Mouse (Mus musculus) MEL (cell line): ENCODE data around the gene Mtln. TPM values are rescaled to one million over a fixed set of nuclear protein-coding genes. Genes with fewer than 3 reads are reported as not detected.

ENCODE experiments used
- DNase-seq: peaks from one replicate; pipeline ENCODE4 v3.0.0; 2011; ENCODE audit warnings: low read depth, low spot score
- H3K27ac ChIP-seq: 2 replicates; pipeline ENCODE4 v1.5.1; 2012; ENCODE audit warnings: low read depth, mild to moderate bottlenecking, control low read depth, low read length, moderate library complexity; ENCODE audit not compliant: control insufficient read depth
- H3K27me3 ChIP-seq, 2 experiments: fragments of 150-350 bp in 1 of 2; sonication (generic) in 1 of 2; 2 replicates each; pipeline ENCODE4 v1.6.1; 2012; ENCODE audit warnings: low read length in 2 of 2, mild to moderate bottlenecking in 2 of 2, improper control_type of control experiment in 1 of 2, moderate library complexity in 1 of 2; ENCODE audit not compliant: insufficient read depth in 2 of 2, control insufficient read depth in 1 of 2
- H3K36me3 ChIP-seq, 2 experiments: 2 replicates each; pipeline ENCODE4 v1.6.1; 2012 to 2014; ENCODE audit warnings: low read length in 2 of 2, improper control_type of control experiment in 1 of 2, inconsistent platforms in 1 of 2, mild to moderate bottlenecking in 1 of 2; ENCODE audit not compliant: insufficient read depth in 2 of 2, control insufficient read depth in 1 of 2
- H3K4me1 ChIP-seq, 2 experiments: fragments of 150-350 bp in 1 of 2; sonication (generic) in 1 of 2; 2 replicates each; pipeline ENCODE4 v1.6.1; 2012; ENCODE audit warnings: low read length in 2 of 2, improper control_type of control experiment in 1 of 2, mild to moderate bottlenecking in 1 of 2; ENCODE audit not compliant: insufficient read depth in 2 of 2, control insufficient read depth in 1 of 2
- H3K4me3 ChIP-seq, 2 experiments: fragments of 150-350 bp in 1 of 2; sonication (generic) in 1 of 2; 2 replicates each; pipeline ENCODE4 v1.5.1; 2012; ENCODE audit warnings: low read depth in 2 of 2, low read length in 2 of 2, mild to moderate bottlenecking in 2 of 2, moderate library complexity in 2 of 2, control low read depth in 1 of 2, improper control_type of control experiment in 1 of 2; ENCODE audit not compliant: control insufficient read depth in 1 of 2, insufficient read depth in 1 of 2
- H3K79me2 ChIP-seq: 2 replicates; pipeline ENCODE4 v1.6.1; 2012; ENCODE audit warnings: mild to moderate bottlenecking, low read length, moderate library complexity; ENCODE audit not compliant: control insufficient read depth, poor library complexity, insufficient read depth
- H3K9ac ChIP-seq: 2 replicates; pipeline ENCODE4 v1.6.1; 2012; ENCODE audit warnings: low read depth, mild to moderate bottlenecking, control low read depth, low read length, moderate library complexity; ENCODE audit not compliant: control insufficient read depth, poor library complexity, severe bottlenecking
- H3K9me3 ChIP-seq: fragments of 150-350 bp; sonication (generic); replicated peaks from 2 replicates; pipeline ENCODE4 v1.6.1; 2012; ENCODE audit warnings: mild to moderate bottlenecking, low read length, improper control_type of control experiment, moderate library complexity; ENCODE audit not compliant: insufficient read depth
- CHD1 ChIP-seq: IDR thresholded peaks from 2 replicates; pipeline ENCODE4 v1.6.1; 2012; ENCODE audit warnings: low read depth, mild to moderate bottlenecking, inconsistent platforms, low read length, improper control_type of control experiment
- CHD2 ChIP-seq: IDR thresholded peaks from 2 replicates; pipeline ENCODE4 v1.6.1; 2011; ENCODE audit warnings: low read length, improper control_type of control experiment
- CTCF ChIP-seq, 3 experiments: IDR thresholded peaks in 2 of 3; conservative IDR thresholded peaks in 1 of 3; 2 replicates each; pipeline ENCODE4 v1.5.1; 2011 to 2012; ENCODE audit warnings: low read length in 3 of 3, low read depth in 2 of 3, mild to moderate bottlenecking in 2 of 3, improper control_type of control experiment in 1 of 3, inconsistent platforms in 1 of 3, mixed read lengths in 1 of 3, moderate library complexity in 1 of 3; ENCODE audit not compliant: control insufficient read depth in 1 of 3, insufficient read depth in 1 of 3, poor library complexity in 1 of 3, severe bottlenecking in 1 of 3
- ELF1 ChIP-seq: IDR thresholded peaks from 2 replicates; pipeline ENCODE4 v1.6.1; 2014; ENCODE audit warnings: low read depth, mild to moderate bottlenecking, inconsistent platforms, low read length, improper control_type of control experiment, moderate library complexity
- EP300 ChIP-seq, 2 experiments: IDR thresholded peaks; 2 replicates each; pipeline ENCODE4 v1.6.1; 2011; ENCODE audit warnings: improper control_type of control experiment in 2 of 2, low read length in 2 of 2, low read depth in 1 of 2, mild to moderate bottlenecking in 1 of 2
- ETS1 ChIP-seq: IDR thresholded peaks from 2 replicates; pipeline ENCODE4 v1.6.1; 2012; ENCODE audit warnings: low read depth, mild to moderate bottlenecking, inconsistent platforms, low read length, improper control_type of control experiment, moderate library complexity
- GABPA ChIP-seq: IDR thresholded peaks from 2 replicates; pipeline ENCODE4 v1.6.1; 2012; ENCODE audit warnings: low read depth, mild to moderate bottlenecking, inconsistent platforms, low read length, improper control_type of control experiment, moderate library complexity
- GATA1 ChIP-seq: IDR thresholded peaks from 2 replicates; pipeline ENCODE4 v1.6.1; 2011; ENCODE audit warnings: low read depth, low read length, improper control_type of control experiment
- HCFC1 ChIP-seq: IDR thresholded peaks from 2 replicates; pipeline ENCODE4 v1.6.1; 2012; ENCODE audit warnings: low read depth, mild to moderate bottlenecking, inconsistent platforms, low read length, improper control_type of control experiment, moderate library complexity
- JUND ChIP-seq: IDR thresholded peaks from 2 replicates; pipeline ENCODE4 v1.6.1; 2011; ENCODE audit warnings: low read depth, mild to moderate bottlenecking, improper control_type of control experiment, low read length
- KAT2A ChIP-seq: conservative IDR thresholded peaks from 2 replicates; pipeline ENCODE4 v1.6.1; 2012; ENCODE audit warnings: low read depth, low read length, improper control_type of control experiment, inconsistent platforms
- MAX ChIP-seq: IDR thresholded peaks from 2 replicates; pipeline ENCODE4 v1.6.1; 2011; ENCODE audit warnings: low read length, improper control_type of control experiment
- MXI1 ChIP-seq: IDR thresholded peaks from 2 replicates; pipeline ENCODE4 v1.6.1; 2011; ENCODE audit warnings: mild to moderate bottlenecking, low read depth, low read length, improper control_type of control experiment
- MYB ChIP-seq: IDR thresholded peaks from 2 replicates; pipeline ENCODE4 v1.6.1; 2011; ENCODE audit warnings: mild to moderate bottlenecking, low read depth, low read length, improper control_type of control experiment
- MYC ChIP-seq: IDR thresholded peaks from 2 replicates; pipeline ENCODE4 v1.6.1; 2011; ENCODE audit warnings: low read depth, mild to moderate bottlenecking, low read length, improper control_type of control experiment, moderate library complexity
- NELFE ChIP-seq: IDR thresholded peaks from 2 replicates; pipeline ENCODE4 v1.6.1; 2011; ENCODE audit warnings: low read depth, low read length, improper control_type of control experiment
- NRF1 ChIP-seq: IDR thresholded peaks from 2 replicates; pipeline ENCODE4 v1.6.1; 2014; ENCODE audit warnings: low read depth, mild to moderate bottlenecking, inconsistent platforms, low read length, improper control_type of control experiment, moderate library complexity; ENCODE audit not compliant: poor library complexity, insufficient read depth, severe bottlenecking
- POLR2A ChIP-seq, 2 experiments: IDR thresholded peaks; 2 replicates each; pipeline ENCODE4 v1.6.1; 2011 to 2012; ENCODE audit warnings: low read length in 2 of 2, mild to moderate bottlenecking in 2 of 2, control low read depth in 1 of 2, improper control_type of control experiment in 1 of 2, low read depth in 1 of 2, moderate library complexity in 1 of 2; ENCODE audit not compliant: control insufficient read depth in 1 of 2, insufficient read depth in 1 of 2, poor library complexity in 1 of 2
- POLR2AphosphoS2 ChIP-seq: IDR thresholded peaks from 2 replicates; pipeline ENCODE4 v1.6.1; 2011; ENCODE audit warnings: low read length, improper control_type of control experiment
- RAD21 ChIP-seq: IDR thresholded peaks from 2 replicates; pipeline ENCODE4 v1.6.1; 2011; ENCODE audit warnings: mild to moderate bottlenecking, low read depth, low read length, improper control_type of control experiment
- SIN3A ChIP-seq: IDR thresholded peaks from 2 replicates; pipeline ENCODE4 v1.6.1; 2012; ENCODE audit warnings: low read length, improper control_type of control experiment, inconsistent platforms
- SMC3 ChIP-seq: IDR thresholded peaks from 2 replicates; pipeline ENCODE4 v1.6.1; 2011; ENCODE audit warnings: low read depth, low read length, improper control_type of control experiment
- TBP ChIP-seq: IDR thresholded peaks from 2 replicates; pipeline ENCODE4 v1.8.0; 2011; ENCODE audit warnings: low read depth, low read length, improper control_type of control experiment
- TCF12 ChIP-seq: IDR thresholded peaks from 2 replicates; pipeline ENCODE4 v1.6.1; 2014; ENCODE audit warnings: low read depth, mild to moderate bottlenecking, inconsistent platforms, low read length, improper control_type of control experiment, moderate library complexity
- USF1 ChIP-seq: IDR thresholded peaks from 2 replicates; pipeline ENCODE4 v1.6.1; 2014; ENCODE audit warnings: low read depth, mild to moderate bottlenecking, inconsistent platforms, low read length, improper control_type of control experiment, moderate library complexity
- USF2 ChIP-seq, 2 experiments: IDR thresholded peaks; 2 replicates each; pipeline ENCODE4 v1.6.1; 2011 to 2012; ENCODE audit warnings: improper control_type of control experiment in 2 of 2, low read length in 2 of 2, borderline replicate concordance in 1 of 2, inconsistent platforms in 1 of 2, low read depth in 1 of 2, mild to moderate bottlenecking in 1 of 2; ENCODE audit not compliant: insufficient read depth in 1 of 2
- ZMIZ1 ChIP-seq: IDR thresholded peaks from 2 replicates; pipeline ENCODE4 v1.6.1; 2012; ENCODE audit warnings: low read depth, mild to moderate bottlenecking, inconsistent platforms, low read length, improper control_type of control experiment, moderate library complexity
- polyA plus RNA-seq, 2 experiments: library from polyadenylated mRNA; stranded (reverse) in 1 of 2; unstranded in 1 of 2; fragments of >175 nt in 1 of 2; fragments of >200 nt in 1 of 2; gene quantifications; 2 replicates each; pipeline versions ENCODE4 v1.2.1 to v1.2.4; 2012; ENCODE audit warnings: low replicate concordance in 2 of 2, low read depth in 1 of 2; ENCODE audit not compliant: insufficient read length in 2 of 2, insufficient read depth in 1 of 2, missing spikeins in 1 of 2
- total RNA-seq: library from RNA; depleted of rRNA; stranded (reverse); fragments of 300-350 nt; gene quantifications from 2 replicates; pipeline ENCODE4 v1.2.3, GENCODE M21; 2012

Gene Mtln
- total and polyA plus RNA-seq, 3 experiments: 29.8 to 44.2 TPM; not detected in 1

GRCm38 (mm10) chr2:127832103-127832832, 40.0 kb upstream of the Mtln start:
- TF ChIP-seq MAX (peak; percentile 58; the same call in 1 of the 2 replicates), MYC (0 out of 2 replicates have a peak, but pooled peaks have one; percentile 50), GATA1 (no peak), ELF1 (0 out of 2 replicates have a peak, but pooled peaks have one; percentile 42), MXI1 (peak; percentile 41; the same call in 1 of the 2 replicates), USF1 (peak; percentile 26), POLR2AphosphoS2 (no peak), CHD1 (no peak), USF2 (IDR thresholded peaks at IDR 0.05; ENCODE audit: borderline replicate concordance in 1 of 2, insufficient read depth in 1 of 2, low read depth in 1 of 2, low read length in 2 of 2) (no peak), ETS1 (0 out of 2 replicates have a peak, but pooled peaks have one; percentile 11), EP300 (IDR thresholded peaks at IDR 0.05; ENCODE audit: low read depth in 1 of 2, low read length in 2 of 2) (peak in 1 of 2 experiments; percentile 40; a peak in 1 of 4 replicates)
- Histone ChIP-seq H3K79me2 (peaks cover 17% of the 10 kb centered on the region), H3K27me3 (no peaks in the 10 kb centered on the region; a peak in 1 of 4 replicates), H3K27ac (peak overlapping the region; percentile 78), H3K36me3 (peaks cover 7 to 15% of the 10 kb centered on the region in 2 experiments), H3K4me3 (peak overlapping the region; percentile 88 to 100), H3K4me1 (no peaks in the 10 kb centered on the region; a peak in 1 of 4 replicates), H3K9me3 (no peaks in the 10 kb centered on the region), H3K9ac (peak overlapping the region; percentile 80)
- no peak for DNase-seq

GRCm38 (mm10) chr2:127831401-127832102, 39.3 kb upstream of the Mtln start, which contains the start of gene Bub1:
Gene Bub1 (minus strand): TSS chr2:127831865.
- no peaks in the 10 kb centered on the region; a peak in 1 of 4 replicates for H3K4me1 ChIP-seq
- peak; percentile 95 for DNase-seq
- H3K27me3 ChIP-seq: no peaks in the 10 kb centered on the region; a peak in 1 of 4 replicates
- peak within 1 kb of the TSS; percentile 89 to 100 for H3K4me3 ChIP-seq
- H3K36me3 ChIP-seq: peaks cover 9 to 18% of the 10 kb centered on the region in 2 experiments
- peak within 1 kb of the TSS; percentile 78 for H3K27ac ChIP-seq
- peak within 1 kb of the TSS; percentile 97 for H3K9ac ChIP-seq
- no peaks in the 10 kb centered on the region for H3K9me3 ChIP-seq
- H3K79me2 ChIP-seq: peaks cover 17% of the 10 kb centered on the region
- TF ChIP-seq USF2 (IDR thresholded peaks at IDR 0.05; ENCODE audit: borderline replicate concordance in 1 of 2, insufficient read depth in 1 of 2, low read depth in 1 of 2, low read length in 2 of 2) (no peak), POLR2A (IDR thresholded peaks at IDR 0.05; ENCODE audit: control insufficient read depth in 1 of 2, insufficient read depth in 1 of 2, low read depth in 1 of 2, low read length in 2 of 2, poor library complexity in 1 of 2) (peak; percentile 72 to 88), CHD1 (peak; percentile 65; the same call in 1 of the 2 replicates), MAX (peak; percentile 34; the same call in 1 of the 2 replicates), HCFC1 (peak; percentile 69; the same call in 1 of the 2 replicates), GABPA (no peak), RAD21 (no peak), NRF1 (peak; percentile 80), SMC3 (no peak), MYB (no peak), JUND (no peak), CTCF (IDR thresholded peaks at IDR 0.05 in 2 of 3, conservative IDR thresholded peaks at IDR 0.05 in 1 of 3; ENCODE audit: control insufficient read depth in 1 of 3, insufficient read depth in 1 of 3, low read depth in 2 of 3, low read length in 3 of 3, poor library complexity in 1 of 3, severe bottlenecking in 1 of 3) (no peak), NELFE (peak; percentile 92), TBP (peak; percentile 49; the same call in 1 of the 2 replicates), MXI1 (peak; percentile 31; the same call in 1 of the 2 replicates), CHD2 (peak; percentile 33), ELF1 (0 out of 2 replicates have a peak, but pooled peaks have one; percentile 55), KAT2A (no peak), USF1 (peak; percentile 23; the same call in 1 of the 2 replicates), TCF12 (peak; percentile 56), SIN3A (peak; percentile 65), ZMIZ1 (peak; percentile 83)
